Mouse (Mus musculus) CH12F3 (cell line): ENCODE measurements around the gene Prss16.

Experiments used
- in situ Hi-C: fragments of 300-500 bp; cut with MboI; formaldehyde crosslinking; loops from 2 replicates; pipeline ENCODE4 v1.14.3; 2020; ENCODE audit warnings: low sequenced_read_pairs

Prss16 gene

DNA sequence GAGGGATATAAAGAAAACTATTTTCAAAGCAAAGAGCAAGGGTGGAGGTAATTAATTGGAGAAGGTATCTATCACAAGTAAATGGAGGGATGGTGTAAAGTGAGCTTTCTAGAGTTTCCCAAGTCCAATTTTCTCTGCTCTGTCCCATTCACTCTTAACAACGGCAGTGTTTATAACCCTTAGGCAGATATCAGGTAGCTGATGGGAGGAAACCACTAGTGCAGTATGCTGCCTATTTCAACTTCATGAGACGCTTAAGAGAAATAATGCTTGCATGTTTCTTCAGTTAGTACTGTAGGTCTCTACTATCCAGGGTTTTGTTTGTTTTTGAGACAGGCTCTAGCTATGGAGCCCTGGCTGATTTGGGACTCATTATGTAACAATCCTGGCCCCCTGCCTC, 27.9 kb upstream of the Prss16 start:
- in situ Hi-C loops: loop anchor here (10.0 to 25.0 kb wide), 3 partner anchors 323 to 1725 kb away; partner anchors contain the start of genes Hist1h1a, Hist1h2ab, Hist1h2ai and Hist1h2bl

DNA sequence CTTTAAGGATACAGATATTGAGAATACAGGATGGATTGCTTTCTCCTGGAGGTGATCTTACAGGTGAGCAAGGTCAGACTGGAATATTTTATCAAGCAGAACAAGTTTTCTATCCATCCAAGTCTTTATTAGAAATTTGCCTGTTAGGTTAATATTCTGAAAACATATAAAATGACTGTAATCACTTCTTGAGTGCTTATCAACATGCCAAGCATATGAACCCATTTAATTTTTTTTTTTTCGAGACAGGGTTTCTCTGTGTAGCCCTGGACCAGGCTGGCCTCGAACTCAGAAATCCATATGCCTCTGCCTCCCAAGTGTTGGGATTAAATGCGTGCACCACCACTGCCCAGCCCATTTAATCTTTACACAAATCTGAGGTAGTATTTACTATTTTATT, 27.4 kb upstream of the Prss16 start:
- in situ Hi-C loops: loop anchor here (10.0 to 25.0 kb wide), 3 partner anchors 322 to 1725 kb away; partner anchors contain the start of genes Hist1h1a, Hist1h2ab, Hist1h2ai and Hist1h2bl

DNA sequence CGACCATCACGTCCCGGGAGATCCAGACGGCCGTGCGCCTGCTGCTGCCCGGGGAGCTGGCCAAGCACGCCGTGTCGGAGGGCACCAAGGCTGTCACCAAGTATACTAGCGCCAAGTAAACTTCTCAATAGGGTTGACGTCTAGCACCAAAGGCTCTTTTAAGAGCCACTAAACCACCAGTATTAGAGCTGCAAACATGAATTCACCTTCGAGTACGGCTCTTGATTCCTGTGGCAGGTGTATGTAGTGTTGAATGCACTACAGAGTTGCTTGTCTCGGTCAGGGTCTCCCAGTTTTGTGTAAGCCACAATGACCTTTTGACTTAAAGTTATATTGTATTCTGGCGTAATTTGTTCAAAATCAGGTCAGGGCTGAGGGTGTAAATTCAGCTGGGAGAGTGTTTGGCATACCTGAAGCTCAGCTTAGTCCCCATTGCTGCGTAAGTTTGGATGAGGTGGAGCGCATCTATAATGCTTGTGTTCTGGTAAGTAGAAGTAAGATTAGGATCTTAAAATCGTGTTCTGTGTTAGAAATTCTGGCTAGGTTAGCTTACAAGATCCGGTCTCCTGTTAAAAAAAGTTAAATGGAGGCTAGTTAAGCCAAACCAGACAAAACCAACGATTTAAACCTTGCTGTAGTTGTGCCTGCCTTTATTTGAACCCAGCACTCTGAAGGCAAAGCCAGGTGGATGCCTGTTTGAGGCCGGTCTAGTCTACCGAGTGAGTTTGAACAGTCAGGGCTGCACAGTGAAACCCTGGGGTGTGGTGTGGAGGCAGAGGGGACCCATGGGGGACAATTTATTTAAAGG, 26.8 kb upstream of the Prss16 start:
- in situ Hi-C loops: loop anchor here (10.0 to 25.0 kb wide), 3 partner anchors 322 to 1726 kb away; partner anchors contain the start of genes Hist1h1a, Hist1h2ab, Hist1h2ai and Hist1h2bl

DNA sequence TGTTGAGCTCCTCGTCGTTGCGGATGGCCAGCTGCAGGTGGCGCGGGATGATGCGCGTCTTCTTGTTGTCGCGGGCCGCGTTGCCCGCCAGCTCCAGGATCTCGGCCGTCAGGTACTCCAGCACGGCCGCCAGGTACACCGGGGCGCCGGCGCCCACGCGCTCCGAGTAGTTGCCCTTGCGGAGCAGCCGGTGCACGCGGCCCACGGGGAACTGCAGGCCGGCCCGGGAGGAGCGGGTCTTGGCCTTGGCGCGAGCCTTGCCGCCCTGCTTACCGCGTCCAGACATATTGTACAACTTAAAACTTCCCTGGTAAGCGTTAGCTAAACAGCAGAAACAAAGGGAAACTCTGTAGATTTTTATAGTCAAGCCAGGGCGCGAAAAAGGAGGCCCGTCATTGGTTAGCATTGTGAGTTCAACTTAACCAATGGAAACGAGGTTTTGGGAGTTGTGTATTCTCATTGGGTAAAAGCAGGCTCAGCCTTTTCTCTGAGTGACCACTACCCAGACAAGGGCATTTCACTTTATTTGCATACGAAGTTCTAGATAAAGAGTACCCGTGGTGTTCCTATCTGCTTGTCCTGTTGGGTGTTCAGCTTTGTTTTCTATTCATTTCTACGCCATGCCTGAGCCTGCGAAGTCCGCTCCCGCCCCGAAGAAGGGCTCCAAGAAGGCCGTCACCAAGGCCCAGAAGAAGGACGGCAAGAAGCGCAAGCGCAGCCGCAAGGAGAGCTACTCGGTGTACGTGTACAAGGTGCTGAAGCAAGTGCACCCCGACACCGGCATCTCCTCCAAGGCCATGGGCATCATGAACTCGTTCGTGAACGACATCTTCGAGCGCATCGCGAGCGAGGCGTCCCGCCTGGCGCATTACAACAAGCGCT, 26.0 kb upstream of the Prss16 start, which contains the start of the genes Hist1h2ah and Hist1h2bk:
Gene Hist1h2ah, minus strand, starts transcription at position 302 of the 882 bp plus-strand sequence.
Gene Hist1h2bk, plus strand, starts transcription at position 604 of the 882 bp plus-strand sequence.
- in situ Hi-C loops: loop anchor here (10.0 to 25.0 kb wide), 3 partner anchors 321 to 1727 kb away; partner anchors contain the start of genes Hist1h1a, Hist1h2ab, Hist1h2ai and Hist1h2bl

DNA sequence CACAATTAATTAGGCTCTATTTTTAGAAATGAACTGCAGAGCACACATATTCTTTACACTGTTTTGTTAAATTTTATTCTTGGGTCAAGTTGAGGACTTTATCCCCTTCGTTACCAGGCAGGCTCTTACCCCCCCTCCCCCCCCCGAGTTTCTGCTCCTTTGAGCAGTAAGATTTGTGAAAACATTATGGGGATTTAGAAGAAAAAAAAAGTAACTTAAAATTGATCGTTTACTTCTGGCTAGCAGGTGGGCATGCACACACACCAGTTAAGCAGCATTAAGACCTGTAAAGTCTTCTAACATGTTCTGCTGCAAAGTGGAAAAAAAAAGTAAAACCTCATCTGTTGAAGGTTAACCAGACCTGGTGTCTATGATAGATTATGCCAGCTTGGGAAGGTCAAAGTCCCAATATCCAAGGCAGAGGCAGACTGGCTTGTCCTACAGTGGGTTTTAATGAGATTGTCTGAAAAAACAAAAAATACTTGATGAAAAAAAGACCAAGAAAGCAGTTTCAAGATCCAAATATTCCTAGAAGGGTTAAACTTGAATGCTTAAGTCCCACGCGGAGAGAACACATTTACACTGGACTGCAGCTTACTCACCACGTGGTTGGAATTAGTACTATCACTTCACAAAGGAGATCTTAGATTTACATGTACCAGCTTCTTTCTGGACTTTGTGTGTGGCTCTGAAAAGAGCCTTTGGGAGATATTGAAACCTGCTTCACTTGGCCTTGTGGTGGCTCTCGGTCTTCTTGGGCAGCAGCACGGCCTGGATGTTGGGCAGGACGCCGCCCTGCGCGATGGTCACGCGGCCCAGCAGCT, 25.1 kb upstream of the Prss16 start:
- in situ Hi-C loops: loop anchor here (10.0 to 25.0 kb wide), 3 partner anchors 320 to 1728 kb away; partner anchors contain the start of genes Hist1h1a, Hist1h2ab, Hist1h2ai and Hist1h2bl

DNA sequence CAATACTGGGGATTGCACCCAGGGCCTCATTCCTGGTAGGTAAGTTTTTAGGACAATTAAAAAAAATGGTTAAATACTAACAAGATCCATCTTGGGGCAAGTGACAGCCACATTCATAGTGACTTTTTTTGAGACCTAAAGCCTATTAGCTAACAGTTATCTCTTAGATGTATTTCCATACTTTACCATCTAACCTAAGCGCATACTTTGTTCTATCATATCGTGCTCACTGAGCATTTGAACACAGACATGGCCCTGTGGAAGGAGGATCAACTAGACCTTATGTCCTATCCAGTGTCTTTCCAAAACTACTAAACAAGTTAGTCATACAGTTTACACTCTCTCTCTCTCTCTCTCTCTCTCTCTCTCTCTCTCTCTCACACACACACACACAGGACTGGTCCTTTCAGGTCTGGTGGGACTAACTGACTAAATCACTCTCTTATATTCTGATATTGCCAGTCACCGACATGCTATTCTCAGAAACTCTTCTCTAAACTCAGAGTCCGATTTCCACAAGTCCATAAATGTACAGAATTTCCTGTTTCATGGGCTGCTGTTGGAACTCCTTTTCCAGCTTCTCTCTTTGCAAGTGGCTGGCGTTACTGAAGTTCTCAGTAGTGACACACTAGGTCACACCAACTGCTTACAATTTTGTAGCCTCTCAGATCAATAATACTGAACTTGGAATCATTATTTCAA, 24.4 kb upstream of the Prss16 start:
- in situ Hi-C loops: loop anchor here (10.0 to 25.0 kb wide), 3 partner anchors 319 to 1728 kb away; partner anchors contain the start of genes Hist1h1a, Hist1h2ab, Hist1h2ai and Hist1h2bl

DNA sequence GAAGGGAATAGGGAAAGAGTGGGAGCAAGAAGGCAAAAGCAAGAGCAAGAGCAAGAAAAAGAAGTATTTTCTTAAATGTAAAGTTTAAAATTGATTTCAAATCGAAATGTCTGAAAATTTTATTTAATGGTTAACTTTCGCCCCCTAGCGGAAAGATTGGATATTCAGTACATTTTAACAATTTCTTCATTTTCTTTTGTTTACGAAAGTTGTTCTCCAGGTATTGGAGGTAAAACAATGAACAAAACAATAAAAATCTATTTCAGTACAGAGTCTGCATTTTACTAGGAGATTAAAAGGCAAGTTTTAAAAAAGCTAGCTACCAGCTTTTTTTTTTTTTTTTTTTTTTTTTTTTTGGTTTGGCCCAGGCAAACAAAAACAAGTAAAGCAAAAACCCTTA, 21.0 kb upstream of the Prss16 start:
- in situ Hi-C loops: loop anchor here (10.0 to 25.0 kb wide), 3 partner anchors 316 to 1732 kb away; partner anchors contain the start of genes Hist1h1a, Hist1h2ab, Hist1h2ai and Hist1h2bl

DNA sequence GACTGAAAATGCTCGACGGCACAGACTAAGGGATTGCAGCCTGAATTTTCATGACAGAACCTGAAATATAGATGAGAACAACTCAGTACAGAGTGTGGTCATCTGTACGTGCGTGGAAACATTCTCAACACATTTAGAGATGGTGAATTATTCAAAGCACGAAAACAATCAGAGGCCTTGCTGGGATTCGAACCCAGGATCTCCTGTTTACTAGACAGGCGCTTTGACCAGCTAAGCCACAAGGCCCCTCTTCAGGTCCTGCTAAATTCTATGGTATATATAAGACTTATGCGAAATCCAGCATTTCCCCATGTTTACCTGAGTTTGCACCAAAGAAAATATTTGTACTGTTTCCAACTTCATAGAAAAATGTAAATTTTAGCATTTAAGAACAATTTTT, 20.4 kb upstream of the Prss16 start:
- in situ Hi-C loops: loop anchor here (10.0 to 25.0 kb wide), 4 partner anchors 105 to 1732 kb away; partner anchors contain the start of genes Hist1h1a, Hist1h2ab, Hist1h2ai and Hist1h2bl

DNA sequence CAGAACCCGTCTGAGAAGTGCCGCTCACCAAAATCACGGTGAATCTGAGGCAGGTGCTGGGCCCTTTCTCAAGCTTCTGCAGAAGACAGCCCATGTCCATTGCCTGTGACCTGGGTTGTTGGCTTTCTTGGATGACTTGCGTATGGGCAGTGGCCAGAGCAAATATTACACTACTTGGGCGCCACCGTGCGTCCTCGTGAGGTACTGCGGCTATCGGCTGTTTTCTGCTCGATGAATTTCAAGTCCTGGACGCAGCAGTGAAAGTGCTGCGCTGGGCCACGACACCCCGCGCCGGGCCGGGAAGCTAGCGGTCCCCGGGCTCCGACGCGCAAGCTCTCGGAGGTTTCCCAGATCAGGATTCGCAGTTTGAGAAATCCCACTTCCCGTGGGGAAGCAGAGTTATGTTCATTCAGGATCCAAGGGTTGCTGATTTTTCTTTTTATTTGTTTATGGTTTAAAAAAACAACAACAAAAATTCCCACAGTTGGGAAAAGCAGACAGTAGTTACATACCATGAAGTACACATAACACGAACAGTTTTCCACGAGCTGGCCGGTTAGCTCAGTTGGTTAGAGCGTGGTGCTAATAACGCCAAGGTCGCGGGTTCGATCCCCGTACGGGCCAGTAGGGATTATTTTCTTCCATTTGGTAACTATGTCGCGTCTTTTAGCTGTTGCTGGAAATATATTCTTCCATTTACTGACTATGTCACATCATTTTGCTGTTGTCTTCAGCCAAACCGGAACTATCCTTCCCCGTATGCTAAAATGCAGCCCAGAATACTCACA, 19.3 kb upstream of the Prss16 start:
- in situ Hi-C loops: loop anchor here (10.0 to 25.0 kb wide), 2 partner anchors 104 to 1733 kb away; partner anchors contain the start of genes Hist1h1a, Hist1h2ab, Hist1h3a and Hist1h3b

DNA sequence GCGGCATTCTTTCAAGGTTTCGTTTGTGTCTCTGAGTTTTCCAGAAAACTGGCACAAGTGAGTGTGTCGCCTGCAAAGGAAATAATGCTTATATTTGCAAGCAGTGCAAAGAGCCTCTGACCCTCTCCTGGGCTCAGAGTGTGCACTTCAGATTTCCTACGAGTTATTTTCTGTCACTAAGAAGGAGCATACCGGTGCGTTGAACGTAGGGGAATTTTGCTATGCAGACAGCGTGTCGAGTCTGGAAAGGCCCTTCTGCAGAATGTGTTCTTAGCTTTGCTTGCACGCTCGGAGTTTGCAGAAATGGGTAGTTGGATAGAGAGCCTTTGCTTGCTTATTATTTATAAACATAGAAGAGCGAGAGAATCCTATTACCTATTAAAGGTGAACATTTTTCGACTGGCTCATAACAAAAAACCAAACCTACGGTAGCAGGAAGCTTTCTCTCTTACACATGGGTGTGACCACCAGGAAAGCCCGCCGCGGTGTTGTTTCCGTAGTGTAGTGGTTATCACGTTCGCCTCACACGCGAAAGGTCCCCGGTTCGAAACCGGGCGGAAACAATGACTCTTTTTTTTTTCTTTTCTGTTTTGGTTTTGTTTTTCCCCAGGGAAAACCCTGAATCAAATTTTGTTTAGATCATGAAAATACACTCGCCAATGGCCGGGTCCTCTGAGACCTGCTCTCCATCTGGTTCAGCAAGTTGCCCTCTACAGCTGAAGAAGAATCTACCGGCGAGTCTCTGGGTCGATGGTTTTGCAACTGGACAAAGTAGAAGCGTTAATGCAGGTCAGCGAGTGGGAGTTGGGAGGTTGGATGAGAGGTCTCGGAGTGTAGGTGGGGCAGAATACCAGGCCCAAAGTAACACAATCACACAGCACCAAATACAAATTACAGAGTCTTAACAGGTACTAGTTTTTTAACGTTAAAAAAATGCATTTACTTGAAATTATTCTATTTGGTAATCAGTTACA, 16.8 kb upstream of the Prss16 start:
- in situ Hi-C loops: loop anchor here (10.0 to 25.0 kb wide), 2 partner anchors 102 to 1736 kb away; partner anchors contain the start of genes Hist1h1a, Hist1h2ab, Hist1h3a and Hist1h3b

DNA sequence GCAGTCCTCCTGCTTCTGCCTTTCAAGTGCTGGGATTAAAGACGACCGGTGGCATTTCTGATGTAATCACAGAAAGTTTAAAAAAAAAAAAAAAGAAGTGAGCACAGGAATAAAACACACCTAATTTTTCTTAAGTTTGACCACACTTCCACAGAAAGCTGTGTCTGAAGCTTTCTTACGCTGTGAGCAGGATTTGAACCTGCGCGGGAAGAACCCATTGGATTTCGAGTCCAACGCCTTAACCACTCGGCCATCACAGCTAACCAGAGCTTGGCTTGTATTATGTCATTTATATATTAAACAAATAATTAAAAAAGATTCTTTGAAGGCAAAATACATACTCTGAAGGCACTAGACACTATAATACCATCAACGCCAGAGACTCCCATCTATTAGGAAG, 12.7 kb upstream of the Prss16 start:
- in situ Hi-C loops: loop anchor here (10.0 to 25.0 kb wide), 3 partner anchors 97 to 1415 kb away; no protein-coding TSS in a partner anchor

DNA sequence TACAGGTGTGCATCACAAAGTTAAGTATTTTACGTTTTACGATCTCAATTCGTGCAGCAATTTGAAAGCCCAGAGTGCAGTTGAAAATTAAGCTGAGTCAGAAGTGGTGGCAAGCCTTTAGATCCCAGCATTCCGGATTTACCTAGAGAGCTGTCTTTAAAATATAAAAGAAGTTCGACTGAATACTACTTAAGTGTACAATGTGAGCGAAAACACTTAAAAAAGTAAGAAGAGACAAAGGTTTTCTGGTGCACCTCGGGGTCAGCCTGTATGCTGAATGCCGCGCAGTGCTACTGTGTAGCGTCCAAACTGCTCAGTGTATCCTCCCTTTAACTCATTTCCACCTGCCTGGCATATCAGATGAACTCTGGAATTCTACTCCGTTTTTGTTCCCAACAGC, 12.0 kb upstream of the Prss16 start:
- in situ Hi-C loops: loop anchor here (10.0 to 25.0 kb wide), 3 partner anchors 97 to 1416 kb away; no protein-coding TSS in a partner anchor

DNA sequence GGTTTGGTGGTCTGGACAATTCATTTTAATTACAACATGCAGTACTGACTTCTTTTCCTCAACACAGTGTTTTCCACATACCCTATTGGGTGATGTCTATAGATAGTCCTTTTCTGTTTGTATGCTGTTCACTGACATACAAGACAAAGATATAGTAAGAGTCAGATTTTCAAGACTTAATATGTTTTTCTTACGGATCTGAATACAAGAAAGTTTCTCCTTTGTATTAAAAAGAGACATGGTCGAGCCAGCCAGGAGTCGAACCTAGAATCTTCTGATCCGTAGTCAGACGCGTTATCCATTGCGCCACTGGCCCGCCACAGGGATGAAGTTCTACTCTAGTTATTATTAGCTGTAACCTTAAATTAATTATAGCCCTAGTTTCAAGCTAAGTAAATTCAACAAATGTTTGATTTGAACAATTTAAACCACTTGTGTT, 11.4 kb upstream of the Prss16 start:
- in situ Hi-C loops: loop anchor here (10.0 to 25.0 kb wide), 3 partner anchors 96 to 1416 kb away; no protein-coding TSS in a partner anchor

DNA sequence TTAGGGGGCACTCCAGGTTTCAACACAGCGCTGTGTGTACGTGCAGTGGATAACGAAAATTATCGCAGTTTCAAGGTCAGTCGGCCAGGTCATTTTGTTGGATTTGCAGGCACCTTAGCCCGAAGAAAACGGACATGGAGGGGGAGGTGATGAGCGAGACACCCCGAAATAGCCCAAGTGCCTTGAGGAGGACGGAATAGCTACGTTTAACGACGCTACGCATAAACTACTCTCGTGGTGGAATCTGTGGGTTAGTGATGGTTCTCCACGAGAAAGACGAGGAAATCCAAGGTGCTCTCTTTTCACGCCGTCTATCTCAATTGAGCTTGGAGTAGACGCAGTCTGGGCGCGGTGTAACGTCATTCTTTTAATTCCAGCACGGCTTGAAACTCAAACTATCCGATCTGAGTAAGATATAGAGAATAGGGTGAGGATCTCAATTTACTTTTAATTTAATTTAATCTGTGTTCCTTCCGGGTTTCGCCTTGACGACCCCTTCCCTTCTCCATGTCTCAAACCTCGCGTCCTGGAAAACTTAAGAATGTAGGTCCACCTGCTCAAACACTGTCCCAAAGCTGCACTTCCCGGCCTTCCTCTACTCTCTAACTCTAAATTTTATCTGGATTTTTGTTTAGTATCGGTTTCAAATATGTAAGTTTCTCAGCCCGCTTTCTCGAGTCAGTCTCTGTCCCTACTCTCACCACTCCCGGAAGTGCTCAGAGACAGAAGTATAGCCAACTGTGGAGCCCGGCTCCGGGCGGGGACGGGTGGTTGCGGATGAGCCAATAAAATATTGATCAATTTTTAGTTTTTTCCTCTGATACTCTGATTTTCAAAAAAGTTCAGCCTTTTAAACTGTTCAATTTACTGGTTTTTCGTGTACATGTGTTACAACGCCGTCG, 10.6 kb upstream of the Prss16 start:
- in situ Hi-C loops: loop anchor here (10.0 to 25.0 kb wide), 3 partner anchors 95 to 1417 kb away; no protein-coding TSS in a partner anchor
